23 mouse cellular contexts compared by ENCODE assay signal in genomic region chr19:52263997-52264396, GRCm38 (mm10). TPM values are rescaled to one million over a fixed set of nuclear protein-coding genes. Genes with fewer than 3 reads are reported as not detected.
"Had no signal": no experiment of that assay in that cellular context is flagged by ENCODE, and none has a peak within 500 bp of the region (broad histone marks: within the 10 kb centered on the region; RNA-seq: fewer than 3 reads in every experiment).

Ins1 (plus strand) TSS chr19:52264297.

- H3K9ac ChIP-seq: liver, embryonic 15.5 days; liver, postnatal 0 days; lung, embryonic 15.5 days; midbrain, embryonic 13.5 days; midbrain, embryonic 15.5 days; neural tube, embryonic 12.5 days had no signal

- ATAC-seq: liver, postnatal 0 days; lung, postnatal 0 days; midbrain, embryonic 13.5 days; midbrain, embryonic 15.5 days had no signal

- H3K36me3 ChIP-seq: liver, embryonic 15.5 days; lung, embryonic 15.5 days; midbrain, embryonic 13.5 days; midbrain, embryonic 15.5 days; neural tube, embryonic 12.5 days had no signal

- H3K4me2 ChIP-seq: liver, embryonic 15.5 days; lung, embryonic 15.5 days; midbrain, embryonic 11.5 days; midbrain, embryonic 13.5 days; midbrain, embryonic 15.5 days; neural tube, embryonic 12.5 days had no signal

- H3K27me3 ChIP-seq: liver, embryonic 15.5 days; lung, embryonic 15.5 days; megakaryocyte, embryonic 14.5 days; midbrain, embryonic 13.5 days; midbrain, embryonic 15.5 days; neural tube, embryonic 12.5 days had no signal

- DNase-seq: liver, postnatal 0 days; lung, adult 2 months; lung, postnatal 14 days; lung, postnatal 36 days; right cerebral cortex, postnatal 14 days; thymus, adult 18-20 months; thymus, postnatal 14 days; thymus, postnatal 36 days had no signal

- H3K4me1 ChIP-seq: liver, embryonic 15.5 days; lung, embryonic 15.5 days; megakaryocyte, embryonic 14.5 days; midbrain, embryonic 13.5 days; midbrain, embryonic 15.5 days; neural tube, embryonic 12.5 days had no signal

- H3K4me3 ChIP-seq: liver, embryonic 15.5 days; lung, embryonic 15.5 days; megakaryocyte, embryonic 14.5 days; midbrain, embryonic 13.5 days; midbrain, embryonic 15.5 days; neural tube, embryonic 12.5 days had no signal

- H3K27ac ChIP-seq: liver, embryonic 15.5 days; lung, embryonic 15.5 days; macrophage; midbrain, embryonic 13.5 days; midbrain, embryonic 15.5 days; neural tube, embryonic 12.5 days had no signal

- H3K9me3 ChIP-seq: liver, embryonic 15.5 days; lung, embryonic 15.5 days; midbrain, embryonic 13.5 days; midbrain, embryonic 15.5 days; neural tube, embryonic 12.5 days had no signal

RNA-seq across cellular contexts. Expression of gene Ins1, which starts in this region (rescaled TPM):
- total RNA-seq: megakaryocyte progenitor cell, adult 5-6 weeks; midbrain, postnatal 0 days; monocyte, adult 5-6 weeks; neutrophil, adult 5-6 weeks had no signal
- polyA plus RNA-seq: liver, postnatal 0 days; lung, adult 2 months; lung, embryonic 15.5 days; lung, postnatal 0 days; macrophage; midbrain, embryonic 11.5 days; midbrain, embryonic 13.5 days; midbrain, embryonic 15.5 days; midbrain, postnatal 0 days; neural tube, embryonic 12.5 days; neural tube, embryonic 14.5 days; thymus, postnatal 0 days had no signal
